Mouse (Mus musculus): Measurements from ENCODE around the gene Tfcp2. TPM values are rescaled to one million over a fixed set of nuclear protein-coding genes. Genes with fewer than 3 reads are reported as not detected.

Tfcp2 gene
- total and polyA plus RNA-seq, 2 experiments = 4.0 to 5.8 TPM

DNA sequence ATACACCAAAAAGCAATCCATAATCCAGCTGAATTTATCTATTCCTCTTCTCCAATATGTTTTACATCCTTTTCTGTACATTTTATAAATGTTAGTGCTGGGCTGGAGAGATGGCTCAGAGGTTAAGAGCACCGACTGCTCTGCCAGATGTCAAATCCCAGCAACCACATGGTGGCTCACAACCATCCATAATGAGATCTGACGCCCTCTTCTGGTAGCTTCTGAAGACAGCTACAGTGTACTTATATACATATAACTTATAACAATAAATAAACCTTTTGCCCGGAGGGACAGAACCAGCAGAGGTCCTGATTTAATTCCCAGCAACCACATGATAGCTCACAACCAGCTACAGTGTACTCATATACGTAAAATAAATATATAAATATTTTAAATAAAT is 103.2 kb downstream of the Tfcp2 start:
- Histone ChIP-seq H3K79me2 (ENCODE audit: control insufficient read depth, insufficient read depth, low read length) (no peaks in the 10 kb centered on the region), H3K4me3 (ENCODE audit: insufficient read depth, low read depth, low read length) (no peak overlapping the region), H3K36me3 (ENCODE audit: control insufficient read depth, insufficient read depth, low read length) (no peaks in the 10 kb centered on the region), H3K27me3 (ENCODE audit: control insufficient read depth, insufficient read depth, low read length) (no peaks in the 10 kb centered on the region), H3K4me1 (ENCODE audit: control insufficient read depth, insufficient read depth, low read length) (no peaks in the 10 kb centered on the region; the same call in 1 of the 2 replicates), H3K27ac (replicated peaks; ENCODE audit: insufficient read depth, low read depth, low read length) (no peak overlapping the region), H3K9ac (ENCODE audit: low read depth, low read length) (no peak overlapping the region)
- TF ChIP-seq POLR2A (IDR thresholded peaks at IDR 0.05; ENCODE audit: extremely low read depth, insufficient read depth, low read length) = no peak
- no peak for TF ChIP-seq CTCF (IDR thresholded peaks at IDR 0.05; ENCODE audit: low read depth, low read length)
- WGBS = 86% methylated on average over 4 of the region's 4 CpGs
- no peak for DNase-seq (ENCODE audit: extremely low read depth, low read depth, low spot score)

Other genes with a start within 250 kb of the Tfcp2 start
- 327 and 366 TPM in 2 replicates for gene Mettl7a1, start 247.9 kb downstream of the Tfcp2 start, total RNA-seq (2014; rRNA removed)
- gene Mettl7a1, start 247.9 kb downstream of the Tfcp2 start, polyA plus RNA-seq (2012; rRNA removed) = 201 TPM in 2 replicates
- not detected in 2 replicates for gene Mettl7a3, start 217.1 kb downstream of the Tfcp2 start, total RNA-seq (2014; rRNA removed)
- gene Mettl7a3, start 217.1 kb downstream of the Tfcp2 start, polyA plus RNA-seq (2012; rRNA removed) = not detected in 2 replicates
- not detected in 2 replicates for gene Methig1, start 198.9 kb downstream of the Tfcp2 start, total RNA-seq (2014; rRNA removed)
- 0.15 TPM in 1 of 2 replicates, not detected in the other for gene Methig1, start 198.9 kb downstream of the Tfcp2 start, polyA plus RNA-seq (2012; rRNA removed)
- 0.13 TPM in 1 of 2 replicates, not detected in the other for gene Mettl7a2, start 198.8 kb downstream of the Tfcp2 start, total RNA-seq (2014; rRNA removed)
- gene Mettl7a2, start 198.8 kb downstream of the Tfcp2 start, polyA plus RNA-seq (2012; rRNA removed) = 0.05 and 0.18 TPM in 2 replicates
- gene Higd1c, start 187.5 kb downstream of the Tfcp2 start, total RNA-seq (2014; rRNA removed) = not detected in 2 replicates
- not detected in 2 replicates for gene Higd1c, start 187.5 kb downstream of the Tfcp2 start, polyA plus RNA-seq (2012; rRNA removed)
- not detected in 2 replicates for gene Gm5475, start 129.9 kb downstream of the Tfcp2 start, total RNA-seq (2014; rRNA removed)
- gene Gm5475, start 129.9 kb downstream of the Tfcp2 start, polyA plus RNA-seq (2012; rRNA removed) = not detected in 2 replicates
- gene Slc11a2, start 126.9 kb downstream of the Tfcp2 start, total RNA-seq (2014; rRNA removed) = 14.5 and 22.3 TPM in 2 replicates
- gene Slc11a2, start 126.9 kb downstream of the Tfcp2 start, polyA plus RNA-seq (2012; rRNA removed) = 23.2 and 25.2 TPM in 2 replicates
- 18.7 and 21.1 TPM in 2 replicates for gene Letmd1, start 83.0 kb downstream of the Tfcp2 start, total RNA-seq (2014; rRNA removed)
- gene Letmd1, start 83.0 kb downstream of the Tfcp2 start, polyA plus RNA-seq (2012; rRNA removed) = 38.7 and 39.9 TPM in 2 replicates
- 0.92 and 1.1 TPM in 2 replicates for gene Csrnp2, start 56.5 kb downstream of the Tfcp2 start, total RNA-seq (2014; rRNA removed)
- 0.78 and 1.1 TPM in 2 replicates for gene Csrnp2, start 56.5 kb downstream of the Tfcp2 start, polyA plus RNA-seq (2012; rRNA removed)
- 1.9 and 2.0 TPM in 2 replicates for gene Pou6f1, start 48.0 kb upstream of the Tfcp2 start, total RNA-seq (2014; rRNA removed)
- 3.1 and 5.5 TPM in 2 replicates for gene Pou6f1, start 48.0 kb upstream of the Tfcp2 start, polyA plus RNA-seq (2012; rRNA removed)
- gene Dazap2, start 63.3 kb upstream of the Tfcp2 start, total RNA-seq (2014; rRNA removed) = 50.3 and 60.2 TPM in 2 replicates
- 395 and 460 TPM in 2 replicates for gene Dazap2, start 63.3 kb upstream of the Tfcp2 start, polyA plus RNA-seq (2012; rRNA removed)
- 13.0 and 14.9 TPM in 2 replicates for gene Smagp, start 84.9 kb upstream of the Tfcp2 start, total RNA-seq (2014; rRNA removed)
- gene Smagp, start 84.9 kb upstream of the Tfcp2 start, polyA plus RNA-seq (2012; rRNA removed) = 57.0 and 80.1 TPM in 2 replicates
- gene Bin2, start 117.5 kb upstream of the Tfcp2 start, total RNA-seq (2014; rRNA removed) = 1.0 and 4.0 TPM in 2 replicates
- 1.4 and 4.0 TPM in 2 replicates for gene Bin2, start 117.5 kb upstream of the Tfcp2 start, polyA plus RNA-seq (2012; rRNA removed)
- 54.6 and 199 TPM in 2 replicates for gene Cela1, start 135.9 kb upstream of the Tfcp2 start, total RNA-seq (2014; rRNA removed)
- gene Cela1, start 135.9 kb upstream of the Tfcp2 start, polyA plus RNA-seq (2012; rRNA removed) = 58.3 and 69.1 TPM in 2 replicates
- 0.46 and 0.87 TPM in 2 replicates for gene Galnt6, start 177.4 kb upstream of the Tfcp2 start, total RNA-seq (2014; rRNA removed)
- gene Galnt6, start 177.4 kb upstream of the Tfcp2 start, polyA plus RNA-seq (2012; rRNA removed) = 0.20 and 0.42 TPM in 2 replicates
- gene Slc4a8, start 209.7 kb upstream of the Tfcp2 start, total RNA-seq (2014; rRNA removed) = 0.18 and 1.1 TPM in 2 replicates
- 0.16 and 0.29 TPM in 2 replicates for gene Slc4a8, start 209.7 kb upstream of the Tfcp2 start, polyA plus RNA-seq (2012; rRNA removed)

Measured in liver, adult 2 months (tissue).